Mouse (Mus musculus): ENCODE data around the gene Kcnn3. TPM values are rescaled to one million over a fixed set of nuclear protein-coding genes. Genes with fewer than 3 reads are reported as not detected.

Kcnn3 gene
- polyA plus RNA-seq, 1 experiment, result 0.28 TPM

DNA sequence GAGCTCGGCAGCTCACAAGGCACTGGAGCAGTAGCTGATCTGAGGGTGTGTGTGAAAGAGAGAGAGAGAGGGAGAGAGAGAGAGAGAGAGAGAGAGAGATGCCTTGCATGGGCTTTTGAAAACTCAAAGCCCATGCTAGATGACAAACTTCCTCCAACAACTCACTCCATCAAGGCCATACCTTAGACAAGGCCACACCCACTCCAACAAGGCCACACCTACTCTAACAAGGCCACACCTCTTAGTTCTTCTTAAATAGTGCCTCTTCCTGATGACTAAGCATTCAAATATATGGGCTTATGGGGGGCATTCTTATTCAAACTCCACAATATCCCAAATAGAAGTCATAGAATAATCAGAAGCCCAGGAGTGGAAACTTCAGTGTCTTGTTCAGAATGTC is 49.1 kb downstream of the Kcnn3 start:
- Histone ChIP-seq H3K4me3 (ENCODE audit: insufficient read depth, low read depth, low read length) (no peak overlapping the region), H3K4me1 (ENCODE audit: control insufficient read depth, insufficient read depth, insufficient read length, low read length) (no peaks in the 10 kb centered on the region), H3K27ac (replicated peaks; ENCODE audit: low read depth, low read length) (no peak overlapping the region)

DNA sequence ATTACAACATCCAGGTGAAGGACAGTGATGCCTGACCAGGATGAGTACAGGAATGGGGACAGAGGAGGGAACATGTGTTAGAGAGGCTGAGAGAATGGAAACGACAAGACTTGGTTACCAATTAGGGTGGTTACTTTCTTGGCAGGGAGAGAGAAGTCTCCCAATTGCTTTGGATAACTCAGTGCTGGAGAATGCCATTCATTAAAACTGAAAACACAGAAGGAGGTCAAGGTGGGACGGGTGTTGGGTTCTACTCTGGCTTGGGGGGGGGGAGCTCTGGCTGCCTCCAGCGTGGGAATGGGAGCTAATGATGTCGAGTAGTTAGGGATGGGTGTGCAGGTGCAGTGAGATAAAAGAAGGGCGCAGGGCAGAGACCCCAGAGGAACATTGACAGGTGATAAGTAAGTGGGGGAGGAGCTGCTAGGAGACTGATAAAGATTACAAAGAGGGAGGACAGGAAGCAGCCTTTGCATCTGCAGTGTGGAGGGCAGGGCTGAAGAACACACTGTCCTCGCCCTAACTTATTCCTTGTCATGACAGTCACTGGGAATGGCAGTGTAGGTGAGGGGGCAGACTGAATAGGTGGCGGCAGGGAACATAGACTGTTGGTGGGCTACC is 49.9 kb downstream of the Kcnn3 start:
- Histone ChIP-seq H3K4me3 (ENCODE audit: insufficient read depth, low read depth, low read length) (no peak overlapping the region), H3K27ac (replicated peaks; ENCODE audit: low read depth, low read length) (no peak overlapping the region), H3K4me1 (ENCODE audit: control insufficient read depth, insufficient read depth, insufficient read length, low read length) (no peaks in the 10 kb centered on the region)

DNA sequence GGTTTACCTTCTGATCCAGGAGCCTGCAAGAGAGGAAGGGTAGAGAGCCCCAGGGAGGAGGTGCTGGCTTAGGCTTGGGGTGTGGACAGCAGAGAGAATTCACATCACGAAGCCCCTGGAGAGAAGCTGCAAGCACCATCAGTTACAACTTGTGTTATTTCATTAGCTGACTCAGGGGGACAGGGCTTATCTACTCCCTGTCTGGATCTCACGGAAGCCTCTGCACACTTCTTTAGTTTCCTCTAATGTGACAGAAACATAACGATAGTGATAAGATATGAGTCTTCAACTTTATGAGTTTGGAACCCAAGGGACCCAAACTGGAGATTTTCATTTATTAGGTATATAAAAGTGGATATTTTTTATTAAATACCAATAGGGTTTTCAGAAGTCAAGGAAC is 50.4 kb downstream of the Kcnn3 start:
- no peak overlapping the region for H3K4me3 ChIP-seq (ENCODE audit: insufficient read depth, low read depth, low read length)
- H3K4me1 ChIP-seq (ENCODE audit: control insufficient read depth, insufficient read depth, insufficient read length, low read length), result no peaks in the 10 kb centered on the region
- no peak overlapping the region for H3K27ac ChIP-seq (replicated peaks; ENCODE audit: low read depth, low read length)

DNA sequence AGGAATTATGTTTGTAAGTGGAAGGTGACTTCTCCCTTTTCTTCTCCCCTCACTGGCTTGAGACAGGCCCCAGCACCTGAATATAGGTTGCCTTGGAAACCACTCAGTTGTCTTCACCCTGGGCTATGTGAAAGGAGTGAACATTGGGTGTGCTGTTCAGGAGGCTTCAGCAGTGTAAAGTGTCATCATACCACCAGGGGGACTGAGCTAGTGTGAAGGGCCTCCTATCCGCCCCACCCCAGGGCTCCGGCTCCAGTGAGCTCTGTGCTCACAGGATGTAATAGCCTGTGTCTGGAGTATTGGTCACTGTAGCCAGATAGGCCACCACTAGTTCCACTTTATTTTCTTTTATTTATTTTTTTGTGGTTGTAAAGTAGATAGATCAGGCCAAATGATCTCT is 54.3 kb downstream of the Kcnn3 start:
- Histone ChIP-seq H3K27ac (replicated peaks; ENCODE audit: low read depth, low read length) (no peak overlapping the region), H3K4me3 (ENCODE audit: insufficient read depth, low read depth, low read length) (no peak overlapping the region), H3K4me1 (ENCODE audit: control insufficient read depth, insufficient read depth, insufficient read length, low read length) (no peaks in the 10 kb centered on the region)

DNA sequence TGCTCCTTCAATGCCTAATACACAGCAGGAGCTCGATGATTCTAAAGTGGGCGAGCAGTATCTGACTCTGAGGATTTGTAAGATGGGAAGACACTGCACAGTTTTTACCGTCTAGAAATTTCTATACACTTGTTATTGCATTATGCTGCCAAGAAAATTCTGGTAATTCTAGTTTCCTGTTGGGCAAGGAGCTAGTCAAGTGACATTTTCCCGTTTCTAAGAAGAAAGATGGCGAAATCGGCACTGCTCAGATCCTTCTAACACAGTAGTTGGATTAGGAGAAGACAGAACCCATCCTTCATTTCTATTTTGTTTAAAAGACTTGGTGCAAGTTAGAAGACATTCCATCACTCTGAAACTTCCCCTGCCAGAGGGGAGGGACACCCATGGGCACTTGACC is 56.4 kb downstream of the Kcnn3 start:
- no peaks in the 10 kb centered on the region for H3K4me1 ChIP-seq (ENCODE audit: control insufficient read depth, insufficient read depth, insufficient read length, low read length)
- H3K4me3 ChIP-seq (ENCODE audit: insufficient read depth, low read depth, low read length), result no peak overlapping the region
- no peak overlapping the region for H3K27ac ChIP-seq (replicated peaks; ENCODE audit: low read depth, low read length)

DNA sequence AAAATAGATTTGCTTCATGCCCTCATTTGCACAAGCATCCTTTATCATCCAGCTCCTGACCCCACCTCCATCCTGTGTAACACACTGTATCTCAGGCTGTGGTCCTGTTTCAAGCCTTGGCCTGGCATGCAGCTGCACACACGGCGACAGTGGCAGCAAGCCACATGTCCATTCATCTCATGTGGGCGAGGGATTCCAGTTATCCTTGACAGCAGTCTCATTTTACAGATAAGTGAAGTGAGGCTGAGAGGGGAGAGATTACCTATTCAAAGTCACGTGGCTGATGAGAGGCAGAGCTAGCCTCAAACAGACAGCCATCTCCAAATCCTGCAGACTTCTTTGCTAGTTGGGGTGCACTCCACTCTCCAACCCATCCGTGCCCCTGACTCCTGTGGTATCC is 57.2 kb downstream of the Kcnn3 start:
- no peak overlapping the region for H3K4me3 ChIP-seq (ENCODE audit: insufficient read depth, low read depth, low read length)
- H3K27ac ChIP-seq (replicated peaks; ENCODE audit: low read depth, low read length), result no peak overlapping the region
- no peaks in the 10 kb centered on the region for H3K4me1 ChIP-seq (ENCODE audit: control insufficient read depth, insufficient read depth, insufficient read length, low read length)

DNA sequence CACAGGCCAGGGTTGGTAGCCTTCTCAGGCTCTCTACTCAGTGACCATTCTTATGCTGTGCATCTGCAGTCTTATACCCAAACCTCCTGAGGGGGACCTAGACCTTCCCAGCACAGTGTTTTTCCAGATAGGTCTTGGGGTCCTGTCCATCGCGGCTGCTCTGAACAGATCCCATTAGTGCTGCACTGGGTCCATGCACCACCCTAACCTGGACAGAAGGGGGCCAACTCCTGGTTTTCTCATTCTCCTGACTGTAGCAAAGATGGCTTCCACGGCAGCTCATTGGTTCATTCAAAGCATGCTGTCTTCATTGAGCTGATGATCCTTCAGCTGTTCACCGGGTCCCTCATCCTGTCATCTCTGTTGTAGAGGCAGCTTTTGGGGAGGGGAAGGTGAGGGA is 58.1 kb downstream of the Kcnn3 start:
- Histone ChIP-seq H3K4me3 (ENCODE audit: insufficient read depth, low read depth, low read length) (no peak overlapping the region), H3K27ac (replicated peaks; ENCODE audit: low read depth, low read length) (no peak overlapping the region), H3K4me1 (ENCODE audit: control insufficient read depth, insufficient read depth, insufficient read length, low read length) (no peaks in the 10 kb centered on the region)

DNA sequence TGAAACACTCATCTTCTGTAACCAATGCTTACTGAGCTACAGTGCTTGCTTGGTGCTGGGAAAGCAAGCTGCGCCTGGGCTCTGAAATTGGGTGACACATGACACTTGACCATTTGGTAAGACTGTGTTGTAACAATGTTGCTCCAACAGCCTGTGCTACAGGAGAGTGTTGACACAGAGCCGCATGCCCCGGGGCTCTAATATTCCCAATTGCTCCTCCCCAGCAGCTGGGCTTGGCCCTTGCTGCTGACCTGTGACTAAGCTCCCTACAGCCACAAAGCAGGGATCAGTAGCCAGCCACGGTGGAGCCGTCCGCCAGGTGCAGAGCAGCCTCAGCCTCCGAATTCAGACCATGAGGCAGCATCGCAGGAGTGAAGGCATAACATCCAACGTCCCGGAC is 58.8 kb downstream of the Kcnn3 start:
- Histone ChIP-seq H3K27ac (replicated peaks; ENCODE audit: low read depth, low read length) (no peak overlapping the region), H3K4me1 (ENCODE audit: control insufficient read depth, insufficient read depth, insufficient read length, low read length) (no peaks in the 10 kb centered on the region), H3K4me3 (ENCODE audit: insufficient read depth, low read depth, low read length) (no peak overlapping the region)

DNA sequence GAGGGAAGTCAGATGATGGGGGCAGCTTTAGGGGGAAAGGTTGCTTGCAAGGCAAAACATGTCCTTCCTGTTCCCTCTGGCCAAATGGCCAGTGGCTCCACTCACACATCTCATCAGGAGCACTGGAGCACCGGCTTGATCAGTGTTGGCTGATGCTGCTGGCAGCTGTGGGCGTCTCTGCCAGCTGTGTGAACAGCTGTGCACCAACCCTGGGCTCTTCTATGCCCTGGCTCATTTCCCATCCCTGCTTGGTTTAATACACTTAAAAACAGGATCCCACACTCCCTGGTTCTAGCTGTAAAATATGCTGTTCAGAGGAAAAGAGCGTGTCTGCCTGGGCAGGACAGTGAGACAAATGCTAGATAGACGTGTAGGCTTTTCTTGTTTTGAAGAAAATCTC is 64.3 kb downstream of the Kcnn3 start:
- Histone ChIP-seq H3K4me3 (ENCODE audit: insufficient read depth, low read depth, low read length) (no peak overlapping the region), H3K27ac (replicated peaks; ENCODE audit: low read depth, low read length) (no peak overlapping the region), H3K4me1 (ENCODE audit: control insufficient read depth, insufficient read depth, insufficient read length, low read length) (no peaks in the 10 kb centered on the region)

DNA sequence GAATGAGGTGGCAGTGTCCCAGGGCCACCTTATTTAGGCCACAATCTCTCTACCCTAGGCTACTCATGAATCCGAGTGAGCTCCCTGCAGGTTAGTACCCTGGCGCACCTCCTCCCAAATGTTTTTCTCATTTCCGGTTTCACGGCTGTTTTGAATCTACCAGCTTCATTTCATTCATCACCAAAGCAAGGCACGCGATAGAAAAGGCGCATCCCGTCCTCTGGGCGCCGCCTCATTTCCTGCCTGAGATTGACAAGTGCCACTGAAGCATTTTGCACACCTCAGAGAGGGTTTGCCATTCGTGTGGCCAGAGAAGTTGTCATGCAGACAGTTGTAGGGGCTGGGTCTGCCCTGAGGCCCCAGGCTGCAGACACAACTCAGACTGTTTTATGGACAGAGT is 68.5 kb downstream of the Kcnn3 start:
- Histone ChIP-seq H3K27ac (replicated peaks; ENCODE audit: low read depth, low read length) (no peak overlapping the region), H3K4me1 (ENCODE audit: control insufficient read depth, insufficient read depth, insufficient read length, low read length) (no peaks in the 10 kb centered on the region), H3K4me3 (ENCODE audit: insufficient read depth, low read depth, low read length) (no peak overlapping the region)

DNA sequence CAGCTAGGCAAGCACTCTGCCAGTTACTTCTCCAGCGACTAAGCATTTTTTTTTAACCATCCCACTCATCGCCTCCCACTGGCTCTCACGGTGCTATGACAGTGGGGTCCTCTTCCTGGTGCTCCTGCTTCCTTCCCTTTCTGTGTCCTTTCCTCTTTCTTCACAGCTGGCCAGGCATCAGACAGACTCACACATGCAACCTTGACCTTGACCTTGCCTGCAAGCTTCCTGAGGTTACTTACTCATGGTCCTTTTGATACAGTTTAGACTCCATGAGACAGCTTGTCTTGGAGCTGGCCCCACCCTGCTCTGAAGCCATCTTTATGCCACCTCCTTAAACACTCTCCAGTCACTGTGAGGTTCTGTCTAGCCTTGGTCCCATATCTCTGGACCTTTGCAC is 69.4 kb downstream of the Kcnn3 start:
- H3K27ac ChIP-seq (replicated peaks; ENCODE audit: low read depth, low read length), result no peak overlapping the region
- H3K4me3 ChIP-seq (ENCODE audit: insufficient read depth, low read depth, low read length), result no peak overlapping the region
- H3K4me1 ChIP-seq (ENCODE audit: control insufficient read depth, insufficient read depth, insufficient read length, low read length), result no peaks in the 10 kb centered on the region

DNA sequence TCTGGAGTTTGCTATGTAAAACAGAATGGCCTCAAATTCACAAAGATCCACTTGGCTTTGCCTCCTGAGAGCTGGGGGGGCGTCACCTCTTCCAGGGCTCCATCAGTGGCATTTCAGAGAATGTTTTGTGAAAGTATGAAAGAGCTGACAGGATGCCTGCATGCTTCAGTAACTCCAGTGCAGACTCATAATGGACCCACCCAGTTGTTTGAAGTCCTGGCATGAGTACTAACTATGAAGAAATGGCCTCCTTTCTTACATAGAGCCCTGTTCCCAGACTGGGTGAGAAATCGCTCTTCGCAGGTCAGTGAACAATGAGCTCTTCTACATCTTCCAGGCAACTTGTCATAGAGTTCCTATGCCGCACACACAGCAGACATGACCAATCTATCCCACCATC is 70.4 kb downstream of the Kcnn3 start:
- H3K27ac ChIP-seq (replicated peaks; ENCODE audit: low read depth, low read length), result no peak overlapping the region
- no peak overlapping the region for H3K4me3 ChIP-seq (ENCODE audit: insufficient read depth, low read depth, low read length)

DNA sequence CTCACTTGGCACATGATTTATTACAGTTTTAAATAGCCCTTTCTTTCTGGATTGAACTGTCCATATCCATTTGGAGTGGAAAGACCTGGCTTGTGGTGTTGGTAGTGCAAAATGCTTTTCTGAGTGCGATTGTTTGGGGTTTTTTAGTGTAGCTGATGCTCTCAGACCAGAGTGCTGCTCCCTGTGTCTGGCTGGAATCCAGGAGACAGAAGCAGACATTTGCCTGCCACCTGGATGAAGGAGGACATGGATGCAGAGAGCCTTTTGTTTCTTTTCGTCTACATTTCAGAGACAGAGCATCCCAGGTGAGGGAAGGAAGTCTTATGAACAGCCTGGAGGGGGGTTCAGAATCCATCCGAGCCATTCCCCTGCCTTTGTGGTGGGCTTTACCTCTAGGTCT is 71.5 kb downstream of the Kcnn3 start:
- Histone ChIP-seq H3K4me1 (ENCODE audit: control insufficient read depth, insufficient read depth, insufficient read length, low read length) (no peaks in the 10 kb centered on the region), H3K27ac (replicated peaks; ENCODE audit: low read depth, low read length) (no peak overlapping the region), H3K4me3 (ENCODE audit: insufficient read depth, low read depth, low read length) (no peak overlapping the region)

More for the DNA sequence above, 70.4 kb downstream of the Kcnn3 start:
- H3K4me1 ChIP-seq (ENCODE audit: control insufficient read depth, insufficient read depth, insufficient read length, low read length), result no peaks in the 10 kb centered on the region

DNA sequence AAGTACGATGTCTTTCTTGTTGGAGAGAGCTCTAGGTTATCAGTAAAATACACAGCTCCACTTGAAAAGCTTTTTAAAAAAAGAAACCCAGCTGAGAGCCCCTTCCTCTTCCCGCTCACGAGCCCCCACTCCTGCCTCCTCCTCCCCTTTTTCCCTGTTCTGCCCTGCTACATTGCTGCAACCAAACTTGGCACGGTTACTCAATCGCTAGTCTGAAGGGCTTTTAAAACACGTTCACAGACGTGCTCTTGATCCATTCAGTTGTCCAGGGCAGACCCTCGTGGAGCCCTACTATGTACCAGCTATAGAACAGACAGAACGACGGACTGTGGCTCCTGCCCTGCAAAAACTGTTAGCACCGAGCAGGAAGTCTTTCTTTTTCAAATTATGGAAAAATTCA is 72.8 kb downstream of the Kcnn3 start:
- Histone ChIP-seq H3K4me3 (ENCODE audit: insufficient read depth, low read depth, low read length) (no peak overlapping the region), H3K27ac (replicated peaks; ENCODE audit: low read depth, low read length) (no peak overlapping the region), H3K4me1 (ENCODE audit: control insufficient read depth, insufficient read depth, insufficient read length, low read length) (no peaks in the 10 kb centered on the region)

DNA sequence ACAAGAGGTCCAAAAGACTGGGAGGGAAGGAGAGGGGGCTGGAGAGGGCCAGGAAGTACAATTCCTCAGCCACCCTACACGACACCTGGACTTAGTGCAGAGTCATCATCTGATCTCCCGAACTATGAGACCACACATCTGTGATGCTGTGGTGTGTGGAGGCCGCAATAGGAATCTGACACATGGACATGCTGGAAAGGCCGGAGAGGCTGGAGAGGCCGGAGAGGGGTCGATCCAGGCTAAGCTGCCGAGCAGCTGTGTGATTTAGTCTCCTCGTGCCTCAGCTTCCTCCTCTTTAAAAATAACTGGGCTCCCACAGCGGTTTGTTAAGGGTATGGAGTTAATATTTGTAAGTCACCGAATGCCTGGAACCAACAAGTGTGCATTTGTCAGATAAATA is 73.6 kb downstream of the Kcnn3 start:
- Histone ChIP-seq H3K4me3 (ENCODE audit: insufficient read depth, low read depth, low read length) (no peak overlapping the region), H3K4me1 (ENCODE audit: control insufficient read depth, insufficient read depth, insufficient read length, low read length) (no peaks in the 10 kb centered on the region), H3K27ac (replicated peaks; ENCODE audit: low read depth, low read length) (no peak overlapping the region)

DNA sequence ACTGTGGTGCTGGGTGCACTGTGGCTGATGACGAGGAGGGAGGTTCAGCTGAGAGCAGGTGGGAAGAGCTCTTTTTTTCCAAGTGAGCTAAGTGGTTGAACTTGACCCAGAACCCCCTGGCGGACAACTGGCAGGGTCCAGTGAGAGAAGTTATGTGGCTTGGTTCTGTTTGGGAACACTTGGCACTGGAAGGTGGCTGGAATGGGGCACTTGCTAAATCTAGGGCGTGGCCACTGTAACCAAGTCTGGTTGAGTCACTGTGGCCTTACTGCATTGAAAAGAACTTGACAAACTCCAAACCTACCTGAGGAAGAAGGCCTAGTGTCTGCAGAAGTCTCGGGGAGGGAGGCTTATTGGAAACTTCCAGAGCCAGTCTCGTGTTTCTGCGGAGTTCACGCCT is 78.4 kb downstream of the Kcnn3 start:
- no peak overlapping the region for H3K4me3 ChIP-seq (ENCODE audit: insufficient read depth, low read depth, low read length)
- no peaks in the 10 kb centered on the region for H3K4me1 ChIP-seq (ENCODE audit: control insufficient read depth, insufficient read depth, insufficient read length, low read length)
- no peak overlapping the region for H3K27ac ChIP-seq (replicated peaks; ENCODE audit: low read depth, low read length)

DNA sequence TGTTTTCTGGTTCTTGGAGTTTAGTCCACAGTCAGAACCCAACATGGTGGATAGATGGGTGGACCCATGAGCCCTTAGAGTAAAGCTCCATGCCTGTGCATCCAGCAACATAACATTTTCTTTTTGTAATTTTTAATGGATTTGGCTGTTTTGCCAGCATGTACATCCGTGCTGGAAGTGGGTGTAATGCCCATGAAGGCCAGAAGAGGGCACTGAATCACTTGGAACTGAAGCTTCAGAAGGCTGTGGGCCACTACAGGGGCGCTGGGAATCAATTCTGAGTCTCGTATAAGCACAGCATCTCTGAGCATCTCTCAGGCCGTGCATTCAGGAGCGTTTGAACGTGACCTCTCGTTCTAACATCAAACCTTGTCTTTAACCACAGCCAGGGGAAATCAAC is 79.0 kb downstream of the Kcnn3 start:
- H3K4me1 ChIP-seq (ENCODE audit: control insufficient read depth, insufficient read depth, insufficient read length, low read length), result no peaks in the 10 kb centered on the region
- no peak overlapping the region for H3K4me3 ChIP-seq (ENCODE audit: insufficient read depth, low read depth, low read length)
- H3K27ac ChIP-seq (replicated peaks; ENCODE audit: low read depth, low read length), result no peak overlapping the region
